Mouse (Mus musculus) myocyte (in vitro differentiated cells): Measurements from ENCODE around the gene Plekha7.

Source experiments
- CEBPB ChIP-seq: IDR thresholded peaks from 2 replicates; pipeline ENCODE4 v1.6.1; 2011; ENCODE audit warnings: mild to moderate bottlenecking, moderate library complexity; ENCODE audit not compliant: poor library complexity, insufficient read depth, severe bottlenecking
- E2F4 ChIP-seq: IDR thresholded peaks from one replicate; pipeline ENCODE4 v1.6.1; 2011; ENCODE audit warnings: mild to moderate bottlenecking, control low read depth, moderate library complexity; ENCODE audit not compliant: insufficient read depth
- MAX ChIP-seq: IDR thresholded peaks from one replicate; pipeline ENCODE4 v1.6.1; 2011; ENCODE audit warnings: low read depth, mild to moderate bottlenecking, control low read depth
- MYOG ChIP-seq, 3 experiments: IDR thresholded peaks; one replicate each; pipeline ENCODE4 v1.6.1; 2011; ENCODE audit warnings: control low read depth in 2 of 3, low read depth in 2 of 3, mild to moderate bottlenecking in 2 of 3; ENCODE audit not compliant: insufficient read length in 2 of 3, control insufficient read depth in 1 of 3, insufficient read depth in 1 of 3
- POLR2A ChIP-seq: IDR thresholded peaks from one replicate; pipeline ENCODE4 v1.6.1; 2011; ENCODE audit warnings: low read depth, mild to moderate bottlenecking, control low read depth, moderate library complexity; ENCODE audit not compliant: insufficient read length
- POLR2AphosphoS2 ChIP-seq: IDR thresholded peaks from one replicate; pipeline ENCODE4 v1.6.1; 2011; ENCODE audit warnings: low read depth, control low read depth; ENCODE audit not compliant: insufficient read length
- TCF12 ChIP-seq: IDR thresholded peaks from one replicate; pipeline ENCODE4 v1.6.1; 2011; ENCODE audit warnings: mild to moderate bottlenecking, control low read depth; ENCODE audit not compliant: poor library complexity, insufficient read depth, severe bottlenecking
- TCF3 ChIP-seq: IDR thresholded peaks from one replicate; pipeline ENCODE4 v1.6.1; 2011; ENCODE audit warnings: low read depth, control low read depth; ENCODE audit not compliant: insufficient read length
- USF1 ChIP-seq: IDR thresholded peaks from one replicate; pipeline ENCODE4 v1.6.1; 2011; ENCODE audit warnings: low read depth, mild to moderate bottlenecking, control low read depth, moderate library complexity

DNA sequence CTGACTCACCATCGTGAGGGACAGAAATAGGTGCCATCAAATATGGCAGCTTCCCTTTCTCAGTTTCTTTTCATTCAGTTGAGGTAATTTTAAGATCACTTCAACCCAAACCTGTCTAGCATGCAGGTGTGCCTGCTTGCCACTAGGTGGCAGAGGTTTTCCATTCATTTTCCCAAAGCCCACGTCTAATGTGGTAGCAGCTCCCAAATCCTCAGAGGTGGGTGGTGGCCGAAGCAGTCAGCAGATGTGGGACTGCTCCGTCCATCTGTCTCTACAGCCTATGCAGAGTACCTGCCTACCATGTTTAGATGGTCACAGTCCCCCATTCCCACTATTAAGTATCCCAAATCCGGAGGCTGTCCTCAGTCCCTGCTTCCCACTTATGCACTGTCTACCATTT lies 146.6 kb downstream of the Plekha7 start:
- TF ChIP-seq CEBPB: no peak
- TF ChIP-seq MAX: no peak
- no peak for TF ChIP-seq E2F4
- TF ChIP-seq POLR2A: no peak
- no peak for TF ChIP-seq USF1
- TF ChIP-seq TCF12: no peak
- TF ChIP-seq TCF3: no peak
- no peak for TF ChIP-seq POLR2AphosphoS2
- TF ChIP-seq MYOG (IDR thresholded peaks at IDR 0.05; ENCODE audit: control insufficient read depth in 1 of 3, insufficient read depth in 1 of 3, insufficient read length in 2 of 3, low read depth in 2 of 3): no peak
